Mouse (Mus musculus) brain, embryonic 14.5 days (tissue): ENCODE measurements at regions not wholly inside any gene's neighbourhood (a gene's known extent, or its start where the extent isn't known, plus 50 kb on each side); places are given as distances from the start of the nearest gene placed in this dataset.
A peak's percentile ranks its signal among the peaks of the same experiment; 100 is the strongest.

ENCODE experiments used
- DNase-seq: peaks from one replicate; pipeline ENCODE4 v3.0.0-alpha.2; 2011; ENCODE audit warnings: low read depth
- CTCF ChIP-seq: fragments of 200-500 bp; IDR thresholded peaks from 2 replicates; pipeline ENCODE4 v1.5.1; 2012; ENCODE audit warnings: inconsistent platforms, mild to moderate bottlenecking, moderate library complexity, borderline replicate concordance; ENCODE audit not compliant: insufficient read depth, insufficient read length; ENCODE audit errors: extremely low read depth
- POLR2A ChIP-seq: fragments of 200-500 bp; IDR thresholded peaks from 2 replicates; pipeline ENCODE4 v1.6.1; 2012; ENCODE audit warnings: mild to moderate bottlenecking, inconsistent platforms, borderline replicate concordance; ENCODE audit not compliant: poor library complexity, insufficient read depth, insufficient read length, severe bottlenecking; ENCODE audit errors: extremely low read depth

DNA sequence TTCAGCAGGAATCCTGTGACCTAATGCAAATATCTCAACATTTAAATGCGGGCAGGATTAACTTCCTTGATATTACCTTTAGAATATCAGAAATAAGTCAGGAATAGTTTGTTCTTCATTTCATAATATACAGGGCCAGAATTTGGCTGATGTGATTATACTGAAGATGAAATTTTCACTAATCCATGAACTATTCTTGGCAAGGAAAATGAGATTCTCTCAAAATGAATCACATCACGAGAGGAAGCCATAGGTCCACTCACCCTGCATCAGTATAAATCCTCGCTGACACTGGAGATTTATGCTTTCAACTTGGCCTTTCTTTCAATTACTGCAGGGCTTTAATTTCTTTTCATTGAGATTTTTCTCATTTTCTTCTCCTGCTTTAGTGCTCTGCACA, 159.5 kb upstream of the Samsn1 start:
- no peak for TF ChIP-seq CTCF
- no peak for TF ChIP-seq POLR2A
- no peak for DNase-seq

DNA sequence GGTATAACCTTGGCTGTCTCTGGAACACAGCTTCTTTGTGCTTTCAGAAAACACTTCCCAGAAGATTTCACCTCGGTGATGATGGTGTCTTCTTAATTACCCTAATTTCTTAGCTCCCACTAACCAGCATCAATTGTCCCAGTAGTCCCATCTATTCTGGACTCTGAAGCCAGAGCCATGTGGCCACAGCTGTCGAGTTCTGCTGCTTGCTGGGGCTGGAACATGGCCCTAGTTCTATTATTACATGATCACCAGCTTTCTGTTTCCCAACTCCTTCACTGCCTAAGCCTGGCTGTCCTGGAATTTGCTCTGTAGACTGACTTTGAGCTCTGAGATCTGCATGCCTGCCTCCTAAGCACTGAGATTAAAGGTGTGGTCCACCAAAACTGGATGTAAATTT, 145.6 kb upstream of the Samsn1 start:
- TF ChIP-seq CTCF, result no peak
- TF ChIP-seq POLR2A, result no peak
- no peak for DNase-seq

DNA sequence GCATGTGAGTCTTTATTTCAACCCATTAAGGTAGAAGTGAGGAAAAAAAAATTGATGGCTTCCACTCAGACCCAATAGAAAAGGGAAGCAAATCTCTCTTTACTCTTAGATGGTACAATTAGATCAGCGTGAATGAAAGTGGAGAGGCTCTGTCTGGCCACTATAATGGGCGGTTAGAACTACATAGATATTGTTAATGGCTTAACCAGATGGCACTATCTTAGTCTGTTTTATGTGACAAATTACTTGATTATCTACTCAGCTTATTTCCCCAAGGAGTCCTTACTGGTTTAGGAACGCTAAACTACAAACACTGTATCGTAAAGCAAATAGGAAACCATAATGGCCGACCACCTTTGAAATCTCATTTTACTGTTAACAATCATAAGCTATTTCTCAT, 138.8 kb upstream of the Samsn1 start:
- TF ChIP-seq CTCF (no peak), POLR2A (no peak)
- no peak for DNase-seq

DNA sequence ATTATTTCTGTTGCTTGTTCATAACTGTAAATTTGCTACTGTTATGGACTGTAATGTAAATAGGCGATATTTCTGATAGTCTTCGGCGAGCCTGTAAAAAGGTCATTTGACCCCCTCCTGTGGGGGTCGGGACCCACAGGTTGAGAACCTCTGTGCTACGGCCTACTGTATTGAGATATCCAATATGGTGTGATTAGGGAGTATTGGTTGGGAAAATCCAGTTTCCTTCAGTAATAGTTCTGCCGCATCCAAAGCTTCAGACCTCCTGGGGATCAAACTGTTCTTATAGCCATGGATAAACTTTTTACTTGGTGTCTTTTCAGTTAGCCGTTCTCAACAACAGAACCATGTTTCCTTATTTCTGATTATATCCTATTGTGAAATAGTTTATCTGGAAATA, 136.5 kb upstream of the Samsn1 start:
- no peak for DNase-seq
- no peak for TF ChIP-seq POLR2A
- no peak for TF ChIP-seq CTCF

DNA sequence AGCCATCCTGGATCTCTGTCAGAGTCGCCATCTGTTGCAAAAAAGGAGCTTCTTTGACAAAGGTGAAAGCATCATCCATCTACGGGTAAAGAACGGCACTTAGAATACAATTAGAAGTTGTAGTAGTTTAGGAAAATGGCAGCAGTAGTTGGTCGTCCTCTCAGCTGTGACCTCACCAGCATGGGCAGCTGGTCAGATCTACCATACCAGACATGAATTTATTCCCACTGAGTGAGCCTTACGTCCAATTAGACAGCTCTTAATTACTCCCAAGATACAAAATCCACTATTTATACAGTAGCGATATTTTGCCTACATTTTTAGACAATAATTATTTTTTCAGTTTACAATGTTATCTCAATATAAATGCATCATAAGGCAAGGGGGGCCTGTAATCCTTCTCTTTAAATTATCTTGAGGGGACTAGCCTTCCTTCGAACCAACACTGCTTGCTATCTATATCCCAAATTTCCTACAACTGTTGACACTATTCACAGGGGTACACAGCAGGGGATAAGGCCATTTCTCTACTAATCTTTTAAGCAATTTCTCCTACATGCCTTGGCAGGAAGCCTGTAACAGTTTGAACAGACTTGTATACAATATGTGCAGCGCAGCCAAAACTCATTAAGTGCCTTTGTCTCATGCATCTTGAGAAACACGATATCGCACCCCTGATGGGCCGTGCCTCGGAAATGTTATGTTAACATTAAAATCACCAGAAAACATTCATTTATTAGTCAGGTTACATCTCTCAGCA, 131.9 kb upstream of the Samsn1 start:
- peak; percentile 94 for DNase-seq
- TF ChIP-seq POLR2A, result no peak
- no peak for TF ChIP-seq CTCF

DNA sequence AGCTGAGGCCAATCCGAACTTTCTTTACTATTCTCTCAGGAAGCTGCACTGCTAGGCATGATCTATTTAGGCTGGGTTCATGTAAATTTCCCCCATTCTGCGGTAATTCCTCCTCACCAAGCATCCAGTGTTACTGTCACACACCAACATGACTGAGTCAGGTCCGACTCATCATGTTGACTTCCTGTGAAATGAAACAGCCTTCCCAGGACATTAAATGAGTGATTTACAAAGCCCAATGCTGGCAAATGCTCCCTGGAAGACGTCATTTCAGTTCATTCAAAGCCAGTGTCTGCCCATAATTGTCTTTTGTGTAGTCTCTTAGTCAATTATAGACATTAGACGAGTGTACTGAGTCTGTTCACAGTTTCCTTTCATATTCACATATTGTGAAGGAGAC, 127.5 kb upstream of the Samsn1 start:
- peak; percentile 27 for DNase-seq
- TF ChIP-seq POLR2A, result no peak
- no peak for TF ChIP-seq CTCF

DNA sequence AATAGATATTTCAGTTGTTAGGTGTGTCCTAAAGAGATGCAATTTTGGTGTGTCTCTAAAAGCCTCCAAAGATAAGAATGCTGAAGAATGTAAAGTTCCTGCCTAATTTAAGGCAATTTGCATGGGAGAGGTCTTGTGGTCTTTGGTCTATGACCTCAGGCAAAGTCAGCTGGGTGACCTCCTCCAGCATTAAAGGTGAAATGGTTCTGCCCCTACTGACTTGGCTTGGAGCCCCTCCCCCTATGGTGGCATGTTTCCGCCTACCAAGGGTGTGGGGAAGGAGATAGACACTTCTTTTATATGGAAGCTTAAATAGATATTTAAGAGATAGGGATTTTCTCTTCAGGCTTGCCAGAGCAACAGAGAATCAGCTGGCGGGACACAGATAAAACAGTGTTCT, 111.8 kb upstream of the Samsn1 start:
- TF ChIP-seq POLR2A (no peak), CTCF (no peak)
- DNase-seq, result no peak

DNA sequence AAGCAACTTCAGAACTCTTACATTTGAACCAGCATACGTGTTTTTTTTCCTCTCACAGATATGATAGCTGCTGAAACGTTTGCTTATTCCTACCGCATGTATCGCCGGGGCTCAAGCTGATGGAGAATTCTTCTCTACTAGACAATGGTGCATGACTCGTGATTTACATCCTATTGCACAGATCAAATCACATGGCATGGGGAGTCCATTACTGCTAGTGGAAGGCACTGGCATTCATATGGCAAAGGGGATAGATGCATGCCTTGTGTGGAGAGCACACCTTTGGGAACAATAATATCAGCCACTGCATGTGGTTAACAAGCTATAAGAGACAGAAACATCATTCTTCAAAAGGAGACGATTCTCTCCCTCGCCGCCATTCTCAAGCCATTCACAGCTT, 108.4 kb upstream of the Samsn1 start:
- TF ChIP-seq POLR2A (no peak), CTCF (no peak)

DNA sequence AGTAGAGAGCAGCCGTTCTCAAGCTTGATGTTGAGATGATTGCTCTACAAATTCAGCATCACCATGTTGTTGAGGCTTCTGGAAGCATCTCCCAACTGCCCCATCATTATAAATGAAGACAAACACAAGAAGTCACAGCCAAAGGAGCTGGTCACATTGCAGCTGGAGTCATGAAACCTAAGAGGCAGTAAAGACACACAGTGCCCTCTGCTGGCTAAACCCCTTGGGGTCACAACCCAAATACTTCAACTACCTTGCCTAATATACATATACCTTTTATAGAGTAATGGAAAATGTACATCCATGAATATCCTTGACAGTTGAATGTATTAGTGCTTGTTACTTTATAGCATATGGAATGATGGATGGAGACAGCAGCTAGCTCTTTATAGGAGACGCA, 107.9 kb upstream of the Samsn1 start:
- no peak for DNase-seq
- TF ChIP-seq CTCF (peak; percentile 27; the same call in 1 of the 2 replicates), POLR2A (no peak)

More for the DNA sequence above, 108.4 kb upstream of the Samsn1 start:
- no peak for DNase-seq

DNA sequence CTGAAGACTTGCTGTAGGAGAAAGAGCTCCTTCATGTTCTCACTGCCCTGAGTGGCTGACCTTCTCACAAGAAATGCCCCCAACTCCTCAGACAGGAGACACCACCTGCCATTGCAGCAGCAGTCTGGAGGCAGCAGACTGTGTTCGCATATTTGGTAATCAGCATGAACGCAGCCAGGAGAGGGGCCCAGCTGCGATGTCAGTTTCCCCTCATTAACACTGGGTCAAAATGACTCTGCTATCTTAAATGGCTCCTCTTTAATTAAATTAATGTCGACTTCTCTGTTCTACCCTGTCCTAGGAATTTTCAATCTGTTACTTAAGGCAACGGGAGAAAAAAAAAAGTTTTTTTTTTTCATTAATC, 100.9 kb upstream of the Samsn1 start:
- TF ChIP-seq POLR2A (no peak), CTCF (no peak)
- DNase-seq, result peak; percentile 60

DNA sequence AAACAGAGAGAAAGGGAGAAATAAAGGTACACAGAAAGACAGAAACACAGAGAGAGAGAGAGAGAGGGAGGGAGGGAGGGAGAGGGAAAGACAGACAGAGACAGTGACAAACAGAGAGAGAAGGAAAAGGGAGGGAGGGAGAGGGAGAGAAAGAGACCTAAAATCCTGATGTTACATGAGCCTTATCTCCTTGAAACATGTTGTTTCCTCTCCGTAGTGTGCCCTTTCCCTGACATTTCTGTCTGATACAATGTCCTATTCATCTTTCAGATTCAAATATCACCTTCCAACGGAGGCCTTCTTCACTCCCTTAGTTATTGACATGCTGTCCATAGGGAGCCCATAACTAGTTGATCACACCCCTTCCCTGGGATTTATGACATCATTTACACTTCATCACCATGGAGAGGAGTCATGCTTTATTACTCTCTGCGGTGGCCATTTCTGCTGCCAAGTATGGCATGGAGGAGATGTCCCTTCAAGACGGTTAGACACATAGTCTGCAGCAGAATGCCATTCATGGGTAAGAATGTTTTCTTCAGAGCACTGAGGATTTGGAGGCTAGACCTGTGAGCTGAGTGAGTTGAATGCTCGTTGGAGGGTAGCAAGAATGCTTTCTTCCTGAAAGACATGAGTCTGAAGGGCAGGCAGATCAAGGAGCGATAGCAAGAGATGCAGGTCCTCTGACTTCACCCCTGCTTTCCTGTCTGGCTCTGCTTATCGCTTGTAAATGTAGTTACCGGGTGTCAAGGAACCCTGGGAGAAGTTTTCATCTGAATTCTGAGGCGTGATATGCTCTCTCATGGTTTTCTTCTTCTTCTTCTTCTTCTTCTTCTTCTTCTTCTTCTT, 100.3 kb upstream of the Samsn1 start:
- DNase-seq, result no peak
- no peak for TF ChIP-seq CTCF
- no peak for TF ChIP-seq POLR2A

DNA sequence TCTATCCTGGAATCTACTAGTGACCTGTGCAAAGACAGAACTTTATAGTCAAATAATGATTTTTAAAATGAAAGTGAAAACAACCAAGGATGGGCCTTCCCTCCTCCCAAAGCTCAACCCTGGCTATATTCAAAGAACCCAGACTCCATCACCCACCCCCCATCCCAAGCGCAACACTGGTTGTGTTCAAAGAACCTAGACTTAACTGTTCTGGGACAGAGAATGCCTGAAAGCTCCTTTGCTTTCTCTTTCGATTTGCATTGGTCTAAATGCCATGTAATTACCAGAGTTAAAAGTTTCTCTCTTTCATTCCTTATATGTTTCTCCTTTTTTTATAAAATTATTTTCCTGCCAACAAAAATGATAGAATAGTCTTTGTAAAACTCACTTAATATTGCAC, 98.6 kb upstream of the Samsn1 start:
- DNase-seq, result no peak
- TF ChIP-seq POLR2A, result no peak
- no peak for TF ChIP-seq CTCF

DNA sequence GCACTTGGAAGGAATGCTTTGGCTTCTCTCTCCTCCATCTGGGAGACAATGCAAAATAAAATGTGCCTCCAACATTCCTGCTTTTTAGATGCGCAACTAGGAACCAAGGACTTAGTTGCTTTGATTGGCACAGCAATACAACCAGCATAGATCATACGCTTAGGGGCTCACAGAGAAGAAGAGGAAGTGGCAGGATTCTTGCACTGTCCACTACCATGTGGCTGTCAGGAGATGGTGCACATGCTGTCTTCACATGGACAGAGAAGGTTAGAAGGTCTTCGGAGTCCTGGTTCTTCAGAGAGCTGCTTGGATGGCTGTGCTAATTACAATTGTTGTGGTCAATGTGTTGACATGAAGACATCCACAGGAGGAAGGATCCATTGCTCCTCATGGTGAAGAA, 88.3 kb upstream of the Samsn1 start:
- no peak for TF ChIP-seq CTCF
- no peak for TF ChIP-seq POLR2A
- DNase-seq, result no peak

DNA sequence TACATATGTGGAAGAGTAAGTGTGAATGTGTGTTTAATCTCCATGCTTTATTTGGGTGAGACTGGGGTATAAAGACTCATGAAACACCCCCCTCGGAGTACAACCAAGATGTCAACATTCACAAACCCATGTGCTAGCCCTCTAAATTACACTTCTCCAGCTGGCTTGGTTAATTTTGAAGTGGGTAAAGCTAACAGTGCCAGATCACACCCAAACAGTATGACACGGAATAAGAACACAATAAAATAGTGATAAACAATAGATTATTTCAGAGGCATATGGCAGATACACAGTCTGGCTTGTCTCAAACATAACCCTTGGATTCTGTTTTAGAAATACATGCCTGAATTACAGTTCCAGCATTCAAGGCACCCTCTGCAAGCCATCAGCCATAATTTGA, 86.4 kb upstream of the Samsn1 start:
- TF ChIP-seq POLR2A, result no peak
- TF ChIP-seq CTCF, result no peak
- DNase-seq, result peak; percentile 38
